Mouse (Mus musculus) gastrocnemius, postnatal 14 days (tissue): ENCODE results near the gene Grm6. TPM values are rescaled to one million over a fixed set of nuclear protein-coding genes. Genes with fewer than 3 reads are reported as not detected.

Source experiments
- DNase-seq: peaks from one replicate; pipeline ENCODE4 v3.0.0; 2021; ENCODE audit warnings: mixed read lengths
- intact Hi-C: fragments of 180-260 bp; cut with DNase I; formaldehyde crosslinking; loops from one replicate; pipeline ENCODE4 v1.15.1; 2025; ENCODE audit warnings: low total_unique reads
- total RNA-seq, 2 experiments: library from RNA; stranded (reverse); gene quantifications; 2 replicates each; pipeline ENCODE4 v1.2.3; 2021

Gene Grm6
- total RNA-seq, 2 experiments from 2014 or later, result not detected

GRCm38 (mm10) chr11:50908136-50908535 lies 57.7 kb downstream of the Grm6 start:
- DNase-seq, result no peak
- intact Hi-C loops, result no loop called here

- intact Hi-C loops, result no loop called here
- DNase-seq, result no peak
Measured at GRCm38 (mm10) chr11:50913301-50913700, 62.8 kb downstream of the Grm6 start.

DNA sequence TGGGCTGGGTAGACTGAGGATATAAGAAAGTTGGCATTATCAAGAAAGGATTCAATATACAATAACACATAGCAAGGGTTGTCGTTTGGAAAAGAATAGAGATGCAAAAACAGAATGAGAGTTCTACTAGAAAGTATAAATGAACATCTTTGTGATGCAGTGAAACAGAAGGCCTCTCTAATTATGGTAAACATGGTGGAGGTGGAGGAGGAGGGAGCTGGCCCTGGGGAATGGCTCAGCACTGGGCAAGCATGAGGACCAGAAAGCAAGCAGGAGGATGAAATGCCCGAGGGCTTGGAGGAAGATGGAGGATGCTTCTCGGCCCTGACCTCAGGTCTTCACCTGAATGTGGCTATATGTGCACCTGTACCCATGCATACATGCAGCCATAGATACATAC lies 64.0 kb downstream of the Grm6 start:
- DNase-seq, result no peak
- intact Hi-C loops, result no loop called here

Other genes starting within 250 kb of the Grm6 start
- 10 to 100 TPM; 19.0 to 26.6 TPM for gene Adamts2, start 248.6 kb upstream of the Grm6 start, total RNA-seq
- 1 to 10 TPM; 6.8 to 8.0 TPM for gene Zfp354c, start 23.0 kb upstream of the Grm6 start, total RNA-seq
- gene Zfp879, start 9.1 kb upstream of the Grm6 start, total RNA-seq, result 1 to 10 TPM in 1 of 2 experiments, under 1 TPM in 1; 0.92 to 1.0 TPM
- gene Zfp454, start 37.0 kb downstream of the Grm6 start, total RNA-seq, result 1 to 10 TPM in 1 of 2 experiments, under 1 TPM in 1; 0.73 to 1.0 TPM
- 1 to 10 TPM; 1.9 to 2.4 TPM for gene Zfp2, start 65.5 kb downstream of the Grm6 start, total RNA-seq
- 1 to 10 TPM in 1 of 2 experiments, under 1 TPM in 1; 0.64 to 1.3 TPM for gene Zfp354b, start 80.9 kb downstream of the Grm6 start, total RNA-seq
- gene 4933414I15Rik, start 93.1 kb downstream of the Grm6 start, total RNA-seq, result not detected
- gene Prop1, start 103.1 kb downstream of the Grm6 start, total RNA-seq, result not detected
- gene Olfr1378, start 115.8 kb downstream of the Grm6 start, total RNA-seq, result not detected
- gene Olfr1377, start 131.3 kb downstream of the Grm6 start, total RNA-seq, result not detected
- not detected for gene Olfr51, start 152.9 kb downstream of the Grm6 start, total RNA-seq
- gene Olfr54, start 163.6 kb downstream of the Grm6 start, total RNA-seq, result not detected
- gene Olfr1375, start 197.4 kb downstream of the Grm6 start, total RNA-seq, result not detected
- gene Zfp354a, start 208.6 kb downstream of the Grm6 start, total RNA-seq, result 1 to 10 TPM; 1.7 to 1.9 TPM